13 mouse cellular contexts compared by ENCODE assay signal in the genomic region with DNA sequence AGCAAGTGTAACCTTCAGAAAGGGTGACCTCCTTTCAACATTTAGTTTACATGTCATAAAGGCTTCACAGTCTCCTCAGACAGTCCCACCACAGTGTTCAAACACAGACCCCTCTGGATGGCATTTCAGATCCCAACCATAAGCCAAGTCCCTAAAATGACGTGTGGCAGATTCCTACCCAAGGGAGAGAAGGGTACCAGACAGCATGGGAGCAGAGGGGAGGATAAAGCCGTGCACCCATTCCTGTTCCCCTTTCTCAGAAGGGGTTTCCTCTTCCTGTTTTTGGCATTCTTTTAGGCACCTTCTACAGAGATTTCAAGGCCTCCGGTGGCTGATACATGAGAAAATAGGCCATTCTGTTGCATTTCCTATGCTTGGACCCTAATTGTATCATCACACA.
"Had no signal": no experiment of that assay in that cellular context is flagged by ENCODE, and none has a peak within 500 bp of the region (broad histone marks: within the 10 kb centered on the region; RNA-seq: fewer than 3 reads in every experiment).

No protein-coding gene starts in this region.

- ATAC-seq: liver, postnatal 0 days; midbrain, embryonic 13.5 days; midbrain, embryonic 15.5 days had no signal

- DNase-seq: liver, postnatal 0 days; lung, embryonic 14.5 days; lung, postnatal 10 days; lung, postnatal 4 days; retina, postnatal 1 day; right cerebral cortex, adult 18-20 months; right cerebral cortex, postnatal 25 days; right cerebral cortex, postnatal 4 days; thymus, adult 2 months; thymus, postnatal 14 days; thymus, postnatal 36 days had no signal
